Mouse (Mus musculus) embryo, embryonic 10.5 days (tissue): ENCODE results near the gene Trappc13.

ENCODE experiments used
- DNase-seq: peaks from one replicate; pipeline ENCODE4 v3.0.0-alpha.2; 2015; ENCODE audit warnings: low spot score

Gene Trappc13

DNA sequence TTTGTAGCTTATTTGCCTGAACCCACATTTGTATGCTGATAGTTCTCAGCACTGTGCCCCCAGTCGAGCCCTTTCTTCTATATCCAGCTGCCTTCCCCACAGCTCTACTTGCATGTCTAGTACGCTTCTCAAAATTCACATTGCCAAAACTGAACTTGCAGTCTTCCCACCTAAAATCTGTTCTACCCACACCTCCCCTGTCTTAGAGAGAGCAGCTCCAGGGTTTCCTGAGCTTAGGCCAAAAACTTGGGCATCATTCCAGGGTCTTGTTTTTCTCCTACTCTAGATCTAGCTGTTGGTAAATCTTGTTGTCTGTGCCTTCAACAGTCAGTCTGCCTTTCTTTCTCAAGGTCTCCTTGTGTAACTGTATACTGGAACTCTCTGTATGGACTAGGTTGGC lies 63.4 kb downstream of the Trappc13 start:
- DNase-seq, result no peak

DNA sequence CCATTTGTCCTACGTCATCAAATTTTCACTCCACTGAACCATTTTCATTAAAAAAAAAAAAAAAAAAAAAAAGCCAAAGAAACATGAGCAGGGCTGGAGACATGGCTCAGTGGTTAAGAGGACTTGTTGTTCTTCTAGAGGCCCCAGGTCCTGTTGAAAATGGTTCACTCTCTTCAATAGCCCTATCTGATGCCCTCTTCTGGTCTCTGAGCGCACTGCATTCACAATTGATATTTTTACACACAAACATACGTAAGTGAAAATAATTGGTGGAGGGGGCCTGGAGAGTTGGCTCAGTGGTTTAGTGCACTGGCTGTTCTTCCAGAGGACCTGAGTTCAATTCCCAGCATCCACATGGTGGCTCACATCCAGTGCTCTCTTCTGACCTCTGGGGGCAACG lies 64.5 kb downstream of the Trappc13 start:
- DNase-seq, result no peak

DNA sequence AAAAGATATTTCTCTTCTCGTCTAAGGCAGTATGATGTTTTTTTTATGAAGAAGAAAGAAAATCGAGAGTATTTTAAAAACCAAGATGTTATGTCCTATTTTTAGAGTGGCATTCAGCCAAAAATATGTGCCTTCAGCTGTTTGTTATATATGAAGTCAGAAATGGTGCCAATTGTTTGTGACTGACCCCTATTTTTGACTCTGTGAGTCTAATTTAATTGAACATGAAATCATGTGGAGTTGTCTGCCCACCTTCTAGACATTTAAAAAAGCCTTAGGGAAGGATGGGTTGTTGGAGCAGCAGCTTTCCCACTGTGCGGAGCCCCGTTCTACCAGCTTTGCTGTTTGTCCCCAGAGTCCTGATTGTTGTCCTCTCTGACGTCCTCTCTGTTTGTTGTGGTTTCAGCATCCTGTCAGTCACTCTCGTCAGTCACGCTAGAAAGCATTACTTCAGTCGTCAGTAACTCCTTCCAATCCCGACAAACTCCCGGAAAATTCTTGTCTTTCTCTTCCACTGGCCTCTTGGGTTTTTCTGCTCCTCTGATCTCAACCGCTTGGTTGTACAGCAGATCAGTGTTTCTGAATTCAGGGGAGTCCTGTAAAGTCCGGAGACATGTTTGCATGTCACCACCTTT lies 65.9 kb downstream of the Trappc13 start:
- DNase-seq, result no peak

DNA sequence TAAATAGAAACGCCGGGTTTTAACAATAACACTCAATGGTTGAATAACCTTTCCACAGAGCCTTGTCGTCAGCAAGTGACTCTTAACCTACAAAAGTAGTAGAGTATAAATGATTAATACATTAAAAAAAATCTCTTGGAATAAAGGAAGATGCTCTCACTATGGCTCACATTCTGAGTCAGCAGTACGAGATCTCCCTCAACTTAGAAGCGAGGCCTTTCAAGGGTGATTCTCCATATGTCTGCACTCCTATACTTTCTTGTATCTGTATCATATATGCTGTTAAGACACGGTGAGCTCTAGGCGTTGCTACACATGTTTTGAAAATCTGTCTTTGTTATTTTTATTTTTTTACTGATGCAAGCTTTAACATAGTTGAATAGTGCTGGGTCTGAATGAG lies 67.7 kb downstream of the Trappc13 start:
- no peak for DNase-seq

DNA sequence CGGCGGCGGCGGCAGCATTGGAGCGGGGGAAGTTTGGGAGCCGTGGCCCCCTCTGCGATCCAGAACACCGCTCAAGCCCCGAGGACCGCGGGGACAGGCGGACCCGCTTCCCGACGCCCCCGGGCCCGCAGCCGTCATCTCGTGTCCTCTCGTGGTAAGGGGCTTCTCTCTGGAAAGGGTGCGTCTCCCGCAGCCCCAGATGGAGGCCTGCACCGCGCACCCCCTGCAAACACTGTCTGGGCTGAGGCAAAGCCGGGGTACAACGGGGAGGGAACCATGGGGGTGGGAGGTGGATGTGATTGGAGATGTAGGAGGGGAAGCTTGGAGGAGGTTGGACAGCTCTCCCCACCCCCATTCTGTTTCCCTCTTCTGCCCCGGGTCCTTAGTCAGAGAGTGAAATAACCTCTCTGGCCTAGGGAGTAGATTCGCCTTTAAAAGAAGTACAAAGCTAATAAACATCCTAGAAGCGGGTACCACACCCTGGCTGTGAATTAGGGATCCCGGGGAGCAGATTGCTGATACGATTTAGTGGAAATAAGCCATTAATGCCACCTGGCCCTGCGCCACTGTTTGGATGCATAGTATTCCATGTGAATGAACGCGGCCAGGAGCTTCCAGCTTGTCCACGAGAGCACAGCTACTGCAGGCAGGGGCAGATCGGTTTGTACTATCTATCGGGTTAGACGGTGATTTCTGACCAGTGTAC lies 68.3 kb downstream of the Trappc13 start:
- peak; percentile 57 for DNase-seq

DNA sequence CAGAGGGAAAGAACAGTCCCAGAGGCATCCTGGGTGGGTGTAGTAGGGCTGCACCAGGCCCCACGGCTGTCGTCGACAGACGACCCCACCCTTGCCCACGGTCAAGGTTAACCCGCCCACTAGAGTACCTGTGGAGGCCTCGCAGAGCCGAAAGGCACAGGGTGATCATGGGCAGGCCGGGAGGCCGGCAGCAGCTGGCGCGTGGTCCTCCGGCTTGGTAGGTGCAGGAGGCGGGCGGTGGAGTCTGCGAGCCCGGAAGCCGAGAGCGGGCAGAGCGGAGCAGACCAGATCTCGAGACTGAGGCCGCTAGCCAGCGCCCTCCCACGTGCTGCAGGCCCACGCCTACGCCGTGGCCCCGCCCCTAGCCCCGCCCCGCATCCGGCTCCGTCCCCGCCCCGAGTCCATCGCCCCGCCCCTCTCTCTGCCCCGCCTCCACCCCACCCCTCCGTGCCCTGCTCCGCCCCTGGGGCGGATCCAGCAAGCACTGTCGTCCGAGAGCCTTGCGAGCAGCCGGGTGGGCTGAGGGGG lies 68.9 kb downstream of the Trappc13 start, which contains the start of the genes Nln and Sgtb:
TSS of gene Nln (minus strand) at position 327 of the 528 bp plus-strand sequence.
TSS of gene Sgtb (plus strand) at position 454 of the 528 bp plus-strand sequence.
- peak; percentile 91 for DNase-seq

DNA sequence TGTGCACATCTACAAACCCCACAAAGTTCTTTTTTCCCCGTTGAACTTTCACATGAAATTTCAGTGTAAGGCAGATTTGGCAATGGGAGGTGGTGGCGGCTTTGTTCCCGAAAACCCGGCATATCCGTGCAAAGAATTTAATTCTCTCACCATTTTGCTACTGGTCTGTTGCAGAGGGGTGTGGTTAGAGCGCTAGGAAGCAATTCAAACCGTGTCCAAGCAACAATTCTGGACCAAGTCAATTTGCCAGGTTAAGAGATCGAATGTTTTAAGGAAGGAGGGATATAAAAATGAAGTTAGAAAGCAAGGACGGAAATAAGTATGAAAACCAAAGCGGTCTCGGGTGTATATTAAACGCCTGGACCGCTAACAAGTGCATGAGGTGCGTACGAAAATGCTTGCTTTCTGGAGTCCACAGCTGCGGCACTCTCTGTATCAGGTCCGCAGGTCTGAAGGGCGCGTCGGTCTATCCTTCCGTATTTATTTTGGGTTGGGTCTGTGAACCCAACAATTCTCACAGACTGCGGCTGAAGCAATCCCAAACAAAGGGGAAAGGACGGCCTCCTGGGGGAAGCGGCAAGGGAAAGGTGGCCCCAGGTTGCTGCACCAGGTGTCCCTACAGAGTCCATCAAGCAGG lies 69.5 kb downstream of the Trappc13 start:
- peak; percentile 55 for DNase-seq

DNA sequence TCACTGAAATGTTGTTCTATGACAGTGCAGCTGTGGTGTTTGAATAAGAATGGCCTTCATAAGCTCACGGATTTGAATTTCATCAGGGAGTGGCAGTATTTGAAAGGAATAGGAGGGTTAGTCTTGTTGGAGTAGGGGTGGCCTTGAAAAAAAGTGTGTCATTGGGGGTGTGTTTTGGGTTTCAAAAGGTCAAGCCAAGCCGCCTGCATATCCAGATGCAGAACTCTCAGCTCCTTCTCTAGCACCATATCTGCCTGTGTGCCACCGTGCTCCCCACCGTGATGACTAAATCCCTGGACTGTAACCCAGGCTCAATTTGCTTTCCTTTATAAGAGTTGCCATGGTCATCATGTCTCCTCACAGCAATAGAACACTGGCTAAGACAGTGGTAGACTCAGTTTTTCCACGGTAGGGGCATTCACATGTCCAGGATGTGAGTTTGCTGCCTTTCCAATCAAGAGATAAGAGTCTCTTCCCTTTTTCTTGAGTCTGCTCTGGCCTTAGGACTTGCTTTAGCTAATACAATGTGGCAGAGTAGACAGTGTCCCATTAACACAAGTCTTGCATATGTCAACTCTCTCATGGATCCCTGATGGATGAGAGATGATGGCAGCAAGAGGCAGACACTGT lies 76.5 kb downstream of the Trappc13 start:
- no peak for DNase-seq

DNA sequence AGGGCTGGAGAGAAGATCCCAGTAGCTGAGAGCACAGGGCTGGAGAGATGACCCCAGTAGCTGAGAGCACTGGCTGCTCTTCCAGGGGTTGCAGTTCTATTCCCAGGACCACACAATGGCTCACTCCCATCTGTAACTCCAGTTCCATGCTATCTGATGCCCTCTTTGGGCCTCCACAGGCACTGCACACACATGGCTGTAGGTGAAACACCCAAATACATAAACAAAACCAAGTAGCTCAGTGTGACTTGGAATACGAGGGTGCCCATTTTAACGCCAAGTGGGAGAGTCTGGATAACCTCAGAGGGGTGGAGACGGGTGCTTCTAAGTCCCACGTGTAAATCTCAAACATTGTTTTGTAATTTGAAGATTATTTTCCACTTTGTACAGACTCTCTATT lies 77.9 kb downstream of the Trappc13 start:
- no peak for DNase-seq

DNA sequence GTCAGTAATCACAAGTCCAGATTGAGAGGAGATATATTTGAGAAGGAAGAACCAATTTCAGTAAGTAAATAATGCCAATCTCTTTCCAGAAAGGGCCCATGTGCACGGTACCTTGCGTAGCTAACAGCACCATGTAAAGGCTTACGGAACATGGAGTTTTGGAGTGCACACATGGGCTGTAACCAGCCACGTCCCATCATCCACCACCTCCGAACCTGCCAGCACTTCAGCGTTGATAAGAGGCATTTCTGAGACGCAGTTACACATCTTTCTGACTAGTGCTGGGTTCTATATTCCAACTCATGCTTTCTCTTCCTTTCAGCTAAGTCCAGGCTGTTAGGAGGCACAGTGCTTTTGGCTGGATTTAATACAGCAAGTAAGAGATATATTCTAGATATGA lies 81.1 kb downstream of the Trappc13 start:
- no peak for DNase-seq

DNA sequence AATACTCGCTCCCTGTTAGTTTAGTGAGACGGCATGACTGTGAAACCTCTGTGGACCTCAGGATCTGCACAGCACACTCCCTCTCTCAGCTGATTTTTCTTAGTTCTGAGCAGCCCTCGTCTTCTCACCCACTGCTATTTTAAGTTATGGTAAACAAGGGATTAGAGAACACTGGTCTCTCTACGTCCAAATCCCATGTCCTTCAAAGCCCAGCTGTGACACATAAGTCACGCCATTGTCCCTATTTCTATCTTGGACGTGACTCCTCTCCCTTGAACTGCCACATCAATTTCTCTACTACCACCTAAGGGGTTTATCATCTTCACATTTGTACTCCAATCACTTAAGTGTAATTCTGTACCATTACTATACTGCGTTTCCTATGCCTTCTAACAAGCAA lies 82.3 kb downstream of the Trappc13 start:
- DNase-seq, result no peak

DNA sequence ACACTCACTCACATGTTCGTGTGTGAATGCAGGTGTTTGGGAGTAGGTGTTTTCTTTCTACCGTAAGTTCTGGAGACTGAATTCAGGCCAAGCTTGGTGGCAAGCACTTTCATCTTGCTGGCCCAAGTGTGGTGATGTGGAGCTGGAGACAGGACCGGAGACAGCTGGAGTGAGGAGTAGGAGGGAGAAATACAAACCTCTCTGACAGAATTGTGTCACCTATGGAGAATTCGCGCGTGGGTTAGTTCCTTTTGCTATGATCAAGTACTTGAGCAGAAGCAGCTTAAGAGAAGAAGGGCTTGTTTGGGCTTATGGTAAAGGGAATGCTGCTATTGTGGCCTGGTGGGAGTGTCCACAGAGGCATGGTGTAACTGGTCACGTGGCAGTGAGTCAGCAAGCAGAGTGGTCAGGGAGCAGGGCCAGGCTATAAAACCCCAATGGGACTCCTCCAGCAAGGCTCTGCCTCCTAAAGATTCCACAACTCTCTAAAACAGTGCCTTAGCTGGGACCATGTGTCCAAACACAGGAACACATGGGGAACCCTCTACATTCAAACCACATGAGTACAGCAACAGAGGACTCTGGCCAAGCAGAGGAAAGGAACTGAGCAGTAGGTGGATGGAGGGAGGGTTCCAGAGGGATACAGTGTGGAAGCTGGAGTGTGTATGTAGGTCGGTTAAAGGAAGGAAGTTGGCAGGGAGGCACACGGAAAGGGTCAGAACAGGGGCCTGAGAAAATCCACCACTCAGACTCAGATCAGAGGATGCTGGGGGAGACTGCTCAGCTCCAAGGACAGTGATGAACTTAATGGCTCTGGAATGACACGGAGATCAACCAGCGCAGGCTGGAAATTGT lies 83.5 kb downstream of the Trappc13 start:
- no peak for DNase-seq
